Mouse (Mus musculus) gastrocnemius, adult 2 months (tissue): ENCODE measurements at regions not wholly inside any gene's neighbourhood (a gene's known extent, or its start where the extent isn't known, plus 50 kb on each side); places are given as distances from the start of the nearest gene placed in this dataset.
A peak's percentile ranks its signal among the peaks of the same experiment; 100 is the strongest.

Experiments
- DNase-seq: peaks from one replicate; pipeline ENCODE4 v3.0.0; 2022
- H3K27ac ChIP-seq: fragments of 200-600 bp; 2 replicates; pipeline ENCODE4 v1.8.1; 2022; ENCODE audit warnings: mild to moderate bottlenecking
- H3K4me3 ChIP-seq: fragments of 200-600 bp; 2 replicates; pipeline ENCODE4 v1.8.1; 2022; ENCODE audit warnings: mild to moderate bottlenecking, moderate library complexity
- CTCF ChIP-seq: fragments of 200-600 bp; IDR thresholded peaks from 2 replicates; pipeline ENCODE4 v1.8.1; 2022; ENCODE audit warnings: antibody characterized with exemption, mild to moderate bottlenecking, moderate library complexity
- intact Hi-C: fragments of 180-260 bp; cut with DNase I; formaldehyde crosslinking; loops from one replicate; pipeline ENCODE4 v1.15.1; 2025

DNA sequence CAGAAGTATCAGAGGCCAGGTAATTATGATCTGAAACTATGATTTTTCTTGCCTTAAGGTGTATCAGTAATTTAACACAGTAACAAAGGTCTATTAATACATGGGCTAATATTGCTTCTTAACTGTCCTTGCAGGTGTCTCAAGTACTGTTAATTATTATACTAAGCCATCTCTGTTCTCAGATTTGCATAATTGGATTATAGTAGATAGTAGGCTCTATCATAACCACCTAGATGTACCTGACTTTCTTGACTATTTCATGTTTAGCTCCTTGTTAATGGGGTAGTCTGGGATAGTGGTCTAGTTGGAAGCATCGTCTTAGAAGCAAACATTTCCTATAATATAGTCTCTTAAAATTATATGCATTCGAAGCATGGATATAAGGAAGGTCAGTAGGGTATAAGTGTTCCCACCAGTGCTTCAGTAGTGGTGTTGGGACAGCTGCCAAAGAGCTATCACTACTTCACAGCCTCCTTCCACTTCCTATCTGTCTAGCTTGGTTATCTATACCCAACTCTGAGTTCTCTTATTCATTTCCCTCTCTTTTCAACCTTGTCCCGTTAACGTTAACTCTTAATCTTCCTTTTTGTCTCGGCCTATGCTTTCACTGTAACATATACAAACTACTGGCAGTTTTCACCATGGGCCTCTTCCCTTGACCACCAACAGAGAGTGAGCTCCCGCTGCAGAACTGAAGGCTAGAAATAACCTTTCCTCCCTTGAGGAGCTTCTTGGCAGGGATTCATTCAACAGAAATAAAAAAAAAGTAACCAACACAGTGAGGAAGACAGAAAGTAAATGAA lies 630.9 kb upstream of the Lcorl start:
- no peak overlapping the region for H3K27ac ChIP-seq
- intact Hi-C loops = no loop called here
- TF ChIP-seq CTCF = no peak

DNA sequence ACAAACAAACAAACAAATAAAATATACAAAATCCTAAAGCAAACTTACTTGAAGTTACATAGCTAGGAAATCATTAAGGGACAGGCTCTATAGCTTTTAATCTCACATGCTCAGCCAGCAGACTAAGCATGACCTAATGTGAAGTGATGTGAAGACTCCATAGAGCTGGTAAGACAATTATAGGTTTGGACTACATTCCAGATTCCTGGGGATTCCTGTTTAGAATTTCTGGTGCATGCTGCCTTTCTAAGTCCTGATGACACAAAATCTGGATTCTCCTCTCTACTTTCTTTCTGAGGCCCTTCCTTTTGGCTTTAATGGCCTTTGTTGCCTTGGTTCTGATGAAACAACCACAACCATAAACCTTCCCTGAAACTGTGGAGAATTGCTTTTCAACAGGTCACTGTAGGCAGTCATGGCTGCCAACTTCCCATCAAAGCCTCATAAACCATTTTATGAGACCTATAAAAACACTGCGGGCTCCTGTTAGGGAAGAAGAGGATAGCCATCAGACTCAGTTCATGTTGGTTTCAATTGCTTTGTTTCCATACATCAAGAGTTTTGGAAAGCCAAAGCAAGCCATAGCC lies 629.4 kb upstream of the Lcorl start:
- intact Hi-C loops = no loop called here
- TF ChIP-seq CTCF = no peak
- Histone ChIP-seq H3K4me3 (no peak overlapping the region), H3K27ac (no peak overlapping the region)
- DNase-seq = no peak

More for the DNA sequence above, 630.9 kb upstream of the Lcorl start:
- DNase-seq = no peak
- no peak overlapping the region for H3K4me3 ChIP-seq

DNA sequence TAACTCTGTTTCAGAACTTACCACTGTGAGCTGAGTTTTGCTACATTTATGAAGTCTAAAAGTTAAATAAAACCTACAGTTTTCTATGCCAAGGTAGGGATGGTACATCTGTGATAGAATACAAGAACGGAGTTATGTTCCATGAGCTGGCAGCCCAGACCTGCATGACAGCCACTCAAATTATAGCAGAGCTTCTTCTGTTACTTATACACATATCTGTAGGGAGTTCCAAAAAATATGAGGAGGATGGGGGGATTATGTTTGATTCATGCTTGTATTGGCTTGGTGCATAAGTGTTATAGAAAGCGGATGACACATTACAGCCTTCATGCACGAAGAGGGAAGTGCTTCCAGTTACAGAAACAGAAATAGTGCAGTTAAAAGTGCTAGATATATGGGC lies 598.9 kb upstream of the Lcorl start:
- Histone ChIP-seq H3K27ac (no peak overlapping the region), H3K4me3 (no peak overlapping the region)
- no peak for TF ChIP-seq CTCF
- no peak for DNase-seq
- intact Hi-C loops = no loop called here

- no peak for DNase-seq
- Histone ChIP-seq H3K4me3 (no peak overlapping the region), H3K27ac (no peak overlapping the region)
- no peak for TF ChIP-seq CTCF
- intact Hi-C loops = no loop called here
Measured at GRCm38 (mm10) chr5:46448274-46448673, 590.9 kb upstream of the Lcorl start.

- Histone ChIP-seq H3K4me3 (no peak overlapping the region), H3K27ac (no peak overlapping the region)
- DNase-seq = no peak
- TF ChIP-seq CTCF = no peak
- intact Hi-C loops = no loop called here
Measured at GRCm38 (mm10) chr5:46445844-46446243, 588.4 kb upstream of the Lcorl start.

DNA sequence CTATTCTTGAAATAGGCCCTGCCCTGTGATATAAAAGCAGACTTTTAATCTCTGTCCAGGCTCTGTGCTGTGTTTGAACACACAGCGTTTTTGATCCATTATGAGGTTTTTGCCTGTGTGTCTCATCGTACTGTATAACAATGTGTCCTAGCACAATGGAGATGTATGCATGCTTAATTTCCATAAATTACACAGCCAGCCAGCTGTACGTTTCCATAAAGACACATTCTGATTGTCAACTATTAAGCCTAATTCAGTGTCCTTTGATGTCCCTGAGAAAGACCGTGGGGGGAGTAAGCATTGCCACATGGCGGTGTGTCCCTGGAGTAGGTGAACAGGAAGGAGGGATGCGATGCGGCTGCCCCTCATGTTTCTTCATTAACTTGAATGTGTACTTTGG lies 587.7 kb upstream of the Lcorl start:
- TF ChIP-seq CTCF = no peak
- Histone ChIP-seq H3K27ac (no peak overlapping the region), H3K4me3 (no peak overlapping the region)
- intact Hi-C loops = no loop called here
- no peak for DNase-seq

DNA sequence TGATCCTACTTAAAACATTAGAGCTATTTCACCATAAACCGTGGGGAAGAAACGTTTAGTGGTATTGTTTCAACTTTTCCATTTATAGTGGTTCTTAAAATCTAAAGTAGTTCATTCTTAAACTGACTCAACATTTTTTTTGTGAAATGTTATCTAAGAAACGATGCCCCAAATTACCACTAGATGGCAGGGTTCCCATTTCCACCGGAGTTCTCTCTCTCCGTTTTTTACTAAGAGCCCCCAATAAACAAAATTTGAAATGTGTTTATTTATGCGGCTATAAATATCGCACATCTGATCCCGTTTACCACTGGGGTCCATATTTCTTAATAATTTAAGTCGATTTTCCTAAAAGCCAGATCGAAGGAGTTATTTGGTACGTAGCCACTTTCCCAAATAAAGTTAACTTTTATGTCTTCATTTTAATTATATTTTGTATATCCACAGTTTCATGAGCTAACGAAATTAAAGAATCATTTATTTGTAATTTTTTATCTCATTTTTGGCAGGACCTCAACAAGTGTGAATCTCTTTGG lies 586.5 kb upstream of the Lcorl start:
- intact Hi-C loops = no loop called here
- TF ChIP-seq CTCF = peak; percentile 68
- peak overlapping the region; percentile 64 for H3K4me3 ChIP-seq
- DNase-seq = no peak
- H3K27ac ChIP-seq = no peak overlapping the region

DNA sequence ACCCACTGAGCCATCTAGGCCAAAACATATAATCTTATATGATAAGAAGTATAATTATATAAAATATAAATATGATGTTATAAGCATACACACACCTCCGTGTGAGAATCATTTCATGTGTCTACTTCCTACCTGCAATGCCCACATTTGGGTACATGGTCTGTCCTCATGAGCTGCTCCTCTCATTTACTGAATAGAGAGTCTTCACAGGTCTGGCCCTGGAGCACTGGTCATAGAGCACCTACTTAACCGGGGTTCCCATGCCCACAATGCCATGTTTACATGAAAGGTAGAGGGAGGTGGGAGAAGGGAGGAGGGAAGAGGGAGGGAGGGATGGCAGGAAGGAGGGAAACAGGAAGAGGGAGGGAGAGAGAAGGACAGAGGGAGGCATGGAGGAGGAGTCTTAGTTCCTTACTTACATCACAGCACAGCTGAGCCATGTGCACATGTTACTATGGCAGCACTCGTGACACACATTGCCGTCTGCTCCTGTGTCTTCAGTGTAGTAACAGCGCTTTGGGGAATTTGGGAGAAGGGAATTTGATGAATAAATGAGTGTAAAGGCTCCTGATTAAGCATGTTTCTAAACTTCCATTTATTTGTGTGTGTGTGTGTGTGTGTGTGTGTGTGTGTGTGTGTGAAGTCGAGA lies 585.3 kb upstream of the Lcorl start:
- no peak for TF ChIP-seq CTCF
- no peak for DNase-seq
- intact Hi-C loops = no loop called here

GRCm38 (mm10) chr5:46441716-46442115 lies 584.3 kb upstream of the Lcorl start:
- intact Hi-C loops = no loop called here

More for the DNA sequence above, 585.3 kb upstream of the Lcorl start:
- Histone ChIP-seq H3K4me3 (no peak overlapping the region), H3K27ac (no peak overlapping the region)

GRCm38 (mm10) chr5:46431644-46432367 lies 574.4 kb upstream of the Lcorl start:
- TF ChIP-seq CTCF = no peak
- no peak overlapping the region for H3K4me3 ChIP-seq
- intact Hi-C loops = no loop called here
- H3K27ac ChIP-seq = no peak overlapping the region
- no peak for DNase-seq

More at GRCm38 (mm10) chr5:46441716-46442115, 584.3 kb upstream of the Lcorl start:
- no peak for TF ChIP-seq CTCF
- no peak for DNase-seq
- H3K4me3 ChIP-seq = no peak overlapping the region
- no peak overlapping the region for H3K27ac ChIP-seq

- intact Hi-C loops = no loop called here
- Histone ChIP-seq H3K27ac (no peak overlapping the region), H3K4me3 (no peak overlapping the region)
- DNase-seq = no peak
- TF ChIP-seq CTCF = no peak
Measured at GRCm38 (mm10) chr5:46422738-46423137, 565.3 kb upstream of the Lcorl start.

DNA sequence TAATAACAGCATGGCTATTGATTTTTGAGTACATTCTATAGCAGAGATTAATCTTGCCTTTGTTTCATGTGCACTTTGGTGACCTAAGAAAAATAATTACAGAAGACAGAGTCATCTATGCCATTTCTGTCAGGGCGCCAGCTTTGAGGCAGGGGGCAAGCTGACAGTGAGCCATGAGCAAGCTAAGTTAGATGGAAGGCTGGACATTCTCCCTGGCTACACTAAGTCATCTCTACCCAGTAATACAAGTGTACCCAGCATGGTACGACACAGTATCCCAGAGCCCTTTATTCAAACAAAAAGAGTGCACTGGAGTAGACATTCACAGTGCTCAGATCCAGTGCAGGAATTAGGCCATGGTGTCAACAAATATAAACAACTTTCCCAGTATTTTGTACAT lies 549.6 kb upstream of the Lcorl start:
- no peak overlapping the region for H3K4me3 ChIP-seq
- TF ChIP-seq CTCF = no peak
- no peak for DNase-seq
- H3K27ac ChIP-seq = no peak overlapping the region
- intact Hi-C loops = no loop called here
